Mouse (Mus musculus): Measurements from ENCODE around the gene Gnat2. TPM values are rescaled to one million over a fixed set of nuclear protein-coding genes. Genes with fewer than 3 reads are reported as not detected.
A peak's percentile ranks its signal among the peaks of the same experiment; 100 is the strongest.

Gnat2 gene
- total RNA-seq, 2 experiments from 2014 or later: 0.26 to 0.36 TPM

DNA sequence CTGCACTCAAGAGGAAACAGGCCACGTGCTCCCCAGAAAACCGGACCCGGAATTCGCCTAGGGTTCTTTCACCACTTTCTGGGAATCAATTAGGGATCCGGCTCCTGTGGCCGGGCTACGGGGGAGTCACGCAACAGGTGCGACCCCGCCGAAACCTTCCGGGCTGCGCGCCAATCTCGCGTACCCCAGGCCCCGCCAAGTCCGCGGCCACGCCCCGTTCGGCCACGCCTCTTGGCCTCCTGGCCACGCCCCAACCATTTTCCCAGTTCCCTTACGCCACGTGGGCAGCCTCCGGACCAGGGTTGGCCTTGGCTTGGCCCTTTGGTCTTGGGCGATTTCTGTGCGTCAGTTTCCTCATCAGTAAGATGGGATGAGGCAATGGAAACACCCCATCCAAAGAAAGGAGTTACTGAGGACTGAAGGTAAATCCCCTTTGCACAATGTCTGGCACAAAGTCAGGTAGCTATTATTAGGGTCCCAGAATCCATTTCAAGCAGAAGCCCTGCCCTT is 6.1 kb upstream of the Gnat2 start, which contains the start of gene Ampd2:
Gene Ampd2, minus strand, starts transcription at position 182 of the 510 bp plus-strand sequence.
- TF ChIP-seq CTCF (IDR thresholded peaks at IDR 0.05): no peak
- DNase-seq: peak; percentile 91
- H3K4me3 ChIP-seq: peak within 1 kb of the TSS; percentile 94
- peak within 1 kb of the TSS; percentile 88 for H3K27ac ChIP-seq
- intact Hi-C loops (cut with DNase I): no loop called here

- Histone ChIP-seq H3K4me3 (no peak overlapping the region), H3K27ac (peak overlapping the region; percentile 88)
- no peak for TF ChIP-seq CTCF (IDR thresholded peaks at IDR 0.05)
- no peak for DNase-seq
- intact Hi-C loops (cut with DNase I): no loop called here
These were observed 5.3 kb upstream of the Gnat2 start for GRCm38 (mm10) chr3:108087329-108087728.

DNA sequence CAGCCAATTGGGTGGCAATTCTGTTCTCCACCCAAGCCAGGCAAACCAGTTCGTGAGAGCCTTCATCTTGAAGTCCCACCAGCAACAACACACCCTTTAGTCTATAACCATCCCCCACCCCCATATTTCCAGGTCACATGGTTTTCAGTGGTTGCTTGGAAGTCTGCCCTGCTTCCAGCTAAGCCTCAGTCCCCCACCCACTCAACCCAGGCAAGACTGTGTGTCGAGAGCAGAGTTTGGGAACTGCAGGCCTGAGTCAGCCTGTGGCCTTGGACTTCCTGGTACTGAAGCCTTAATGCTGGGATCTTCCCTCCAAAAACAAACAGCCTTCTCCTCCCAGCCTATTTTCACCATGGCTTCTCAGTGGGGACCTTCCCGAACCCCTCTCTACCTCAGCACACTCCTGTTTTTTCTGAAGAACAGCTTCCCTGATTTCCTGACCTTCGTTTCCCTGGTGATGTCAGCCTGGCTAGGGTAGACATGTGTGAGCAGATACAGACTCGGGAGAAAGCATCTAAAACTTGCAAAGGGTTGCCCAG is 3.7 kb upstream of the Gnat2 start:
- intact Hi-C loops (cut with DNase I): no loop called here
- no peak overlapping the region for H3K4me3 ChIP-seq
- no peak for TF ChIP-seq CTCF (IDR thresholded peaks at IDR 0.05)
- H3K27ac ChIP-seq: no peak overlapping the region
- no peak for DNase-seq

DNA sequence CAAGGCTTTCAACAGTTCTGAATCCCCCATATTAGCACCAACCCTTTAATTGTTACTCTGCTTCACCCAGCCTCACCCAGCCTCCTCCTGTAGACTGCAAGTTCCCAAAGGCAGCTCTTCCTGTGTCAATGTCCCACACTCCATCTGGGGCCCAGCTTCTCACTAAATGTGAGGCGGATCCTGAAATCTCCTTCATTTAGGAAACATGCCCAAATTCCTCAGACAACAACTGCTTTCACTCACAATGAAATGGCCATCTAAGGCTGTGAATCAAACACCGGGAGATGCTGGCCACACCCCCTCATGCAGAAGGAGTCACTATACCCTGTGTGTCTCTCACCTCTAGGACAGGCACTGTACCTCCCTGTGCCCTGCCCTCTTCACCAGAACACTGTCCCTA is 2.7 kb upstream of the Gnat2 start:
- intact Hi-C loops (cut with DNase I): no loop called here
- DNase-seq: no peak
- TF ChIP-seq CTCF (IDR thresholded peaks at IDR 0.05): no peak
- no peak overlapping the region for H3K4me3 ChIP-seq
- no peak overlapping the region for H3K27ac ChIP-seq

GRCm38 (mm10) chr3:108090561-108090960 is 2.0 kb upstream of the Gnat2 start:
- intact Hi-C loops (cut with DNase I): no loop called here
- Histone ChIP-seq H3K4me3 (no peak overlapping the region), H3K27ac (no peak overlapping the region)
- no peak for DNase-seq
- no peak for TF ChIP-seq CTCF (IDR thresholded peaks at IDR 0.05)

- Histone ChIP-seq H3K4me3 (no peak overlapping the region), H3K27ac (no peak overlapping the region)
- TF ChIP-seq CTCF (IDR thresholded peaks at IDR 0.05): no peak
- intact Hi-C loops (cut with DNase I): no loop called here
- no peak for DNase-seq
These were observed 559 bp upstream of the Gnat2 start for GRCm38 (mm10) chr3:108092030-108092429.

GRCm38 (mm10) chr3:108093306-108093705 is 717 bp downstream of the Gnat2 start:
- H3K27ac ChIP-seq: no peak overlapping the region
- DNase-seq: no peak
- intact Hi-C loops (cut with DNase I): no loop called here
- no peak for TF ChIP-seq CTCF (IDR thresholded peaks at IDR 0.05)
- H3K4me3 ChIP-seq: no peak overlapping the region

GRCm38 (mm10) chr3:108094146-108094545 is 1.6 kb downstream of the Gnat2 start:
- intact Hi-C loops (cut with DNase I): no loop called here
- TF ChIP-seq CTCF (IDR thresholded peaks at IDR 0.05): no peak
- no peak overlapping the region for H3K27ac ChIP-seq
- no peak for DNase-seq
- H3K4me3 ChIP-seq: no peak overlapping the region

DNA sequence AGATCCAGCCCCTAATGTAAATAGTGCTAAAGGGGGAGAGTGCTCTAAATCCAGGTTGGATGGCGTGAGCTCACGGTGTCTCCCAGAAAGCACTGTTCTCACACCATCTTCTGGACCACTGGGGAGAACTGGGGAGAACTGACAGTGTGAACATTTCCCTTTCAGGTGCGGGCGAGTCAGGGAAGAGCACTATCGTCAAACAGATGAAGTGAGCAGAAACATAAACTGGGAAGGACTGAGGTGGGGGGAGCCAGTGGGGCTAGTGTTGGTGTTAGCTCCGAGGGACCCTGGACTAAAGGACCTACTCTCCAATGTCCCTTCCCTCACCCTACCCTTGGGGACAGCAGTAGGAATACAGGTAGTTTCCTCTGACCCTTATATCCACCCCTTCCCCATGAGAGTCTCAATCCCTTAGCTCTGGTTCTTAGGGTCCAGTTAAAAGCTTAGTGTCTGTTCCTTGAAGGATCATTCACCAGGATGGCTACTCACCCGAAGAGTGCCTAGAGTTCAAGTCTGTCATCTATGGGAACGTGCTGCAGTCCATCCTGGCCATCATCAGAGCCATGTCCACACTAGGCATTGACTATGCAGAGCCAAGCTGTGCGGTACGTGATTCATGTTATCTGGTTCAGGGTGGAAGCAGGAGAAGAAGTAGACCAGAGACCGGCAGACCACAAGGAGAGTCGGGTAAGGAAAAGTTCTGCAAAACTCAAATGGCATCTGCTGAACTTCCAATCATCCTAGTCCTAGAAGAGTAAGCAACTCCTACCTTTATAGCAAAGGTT is 2.6 kb downstream of the Gnat2 start:
- H3K27ac ChIP-seq: no peak overlapping the region
- TF ChIP-seq CTCF (IDR thresholded peaks at IDR 0.05): no peak
- no peak for DNase-seq
- intact Hi-C loops (cut with DNase I): no loop called here
- no peak overlapping the region for H3K4me3 ChIP-seq

DNA sequence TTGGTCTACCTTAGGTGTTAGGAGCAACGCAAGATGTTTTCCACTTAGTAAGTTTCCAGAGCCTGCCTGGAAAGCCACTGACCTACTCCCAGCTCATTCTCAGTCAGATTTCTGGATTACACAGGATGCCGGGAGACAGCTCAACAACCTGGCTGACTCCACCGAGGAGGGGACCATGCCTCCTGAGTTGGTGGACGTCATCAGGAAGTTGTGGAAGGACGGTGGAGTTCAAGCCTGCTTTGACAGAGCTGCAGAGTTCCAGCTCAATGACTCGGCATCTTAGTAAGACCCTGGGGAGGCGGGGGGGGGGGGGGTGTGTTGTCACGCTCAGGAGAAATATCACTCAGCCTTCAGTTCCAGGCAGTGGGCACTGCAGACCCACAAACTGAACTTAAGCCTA is 3.6 kb downstream of the Gnat2 start:
- Histone ChIP-seq H3K4me3 (no peak overlapping the region), H3K27ac (no peak overlapping the region)
- no peak for DNase-seq
- intact Hi-C loops (cut with DNase I): no loop called here
- no peak for TF ChIP-seq CTCF (IDR thresholded peaks at IDR 0.05)

DNA sequence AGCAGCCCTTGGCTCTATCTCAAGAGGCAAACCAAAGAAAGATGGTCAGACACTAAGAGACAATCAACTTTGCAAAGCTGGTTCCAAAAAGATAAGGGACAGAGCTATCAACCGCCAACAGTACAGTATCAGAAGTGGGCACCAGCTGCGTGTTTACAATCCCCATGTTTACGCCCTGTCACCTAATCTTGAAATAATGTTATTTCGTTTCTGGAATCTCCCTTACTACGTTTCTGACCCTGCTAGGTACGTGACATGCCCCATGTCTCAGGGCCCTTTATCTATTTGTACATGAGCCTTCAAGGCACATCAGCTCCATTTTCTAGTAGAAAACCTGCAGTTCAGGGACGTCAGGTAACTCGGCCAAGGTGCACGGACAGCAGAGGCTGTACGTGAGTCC is 4.1 kb downstream of the Gnat2 start:
- H3K27ac ChIP-seq: no peak overlapping the region
- intact Hi-C loops (cut with DNase I): no loop called here

DNA sequence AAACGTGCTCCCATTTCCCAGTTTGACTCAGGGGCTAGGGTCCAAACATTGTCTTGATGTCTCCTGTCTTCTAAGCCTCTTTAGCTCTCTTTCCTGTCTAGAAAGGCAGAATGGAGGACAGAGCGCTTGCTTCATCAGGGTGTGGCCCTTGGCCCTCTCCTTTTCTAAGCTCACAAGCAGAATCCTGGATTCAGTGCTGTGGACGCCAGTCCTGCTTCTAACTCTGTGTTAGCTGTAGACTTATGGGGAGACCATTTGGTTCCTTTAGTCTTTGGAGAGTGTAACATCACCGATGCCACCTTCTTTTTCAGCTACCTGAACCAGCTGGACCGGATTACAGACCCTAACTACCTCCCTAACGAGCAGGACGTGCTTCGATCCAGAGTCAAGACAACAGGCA is 5.1 kb downstream of the Gnat2 start:
- intact Hi-C loops (cut with DNase I): no loop called here
- Histone ChIP-seq H3K27ac (no peak overlapping the region), H3K4me3 (no peak overlapping the region)
- TF ChIP-seq CTCF (IDR thresholded peaks at IDR 0.05): no peak
- DNase-seq: no peak

More for the DNA sequence above, 4.1 kb downstream of the Gnat2 start:
- no peak overlapping the region for H3K4me3 ChIP-seq
- TF ChIP-seq CTCF (IDR thresholded peaks at IDR 0.05): no peak
- DNase-seq: no peak

GRCm38 (mm10) chr3:108098316-108098715 is 5.7 kb downstream of the Gnat2 start:
- Histone ChIP-seq H3K27ac (no peak overlapping the region), H3K4me3 (no peak overlapping the region)
- no peak for DNase-seq
- intact Hi-C loops (cut with DNase I): no loop called here
- TF ChIP-seq CTCF (IDR thresholded peaks at IDR 0.05): no peak

- Histone ChIP-seq H3K27ac (no peak overlapping the region), H3K4me3 (no peak overlapping the region)
- DNase-seq: no peak
- intact Hi-C loops (cut with DNase I): no loop called here
- no peak for TF ChIP-seq CTCF (IDR thresholded peaks at IDR 0.05)
These were observed 9.0 kb downstream of the Gnat2 start for GRCm38 (mm10) chr3:108101594-108101993.
